Mouse (Mus musculus): ENCODE measurements around the gene Nemp2.
"Not testable (repeated sequence)": the region's sequence is repeated elsewhere in the genome, so short reads cannot be mapped to it uniquely, and the experiment has no call there.

Gene Nemp2

GRCm38 (mm10) chr1:52653366-52653765 is 22.9 kb downstream of the Nemp2 start:
- DNase-seq (ENCODE audit: inconsistent ontology term): no peak

DNA sequence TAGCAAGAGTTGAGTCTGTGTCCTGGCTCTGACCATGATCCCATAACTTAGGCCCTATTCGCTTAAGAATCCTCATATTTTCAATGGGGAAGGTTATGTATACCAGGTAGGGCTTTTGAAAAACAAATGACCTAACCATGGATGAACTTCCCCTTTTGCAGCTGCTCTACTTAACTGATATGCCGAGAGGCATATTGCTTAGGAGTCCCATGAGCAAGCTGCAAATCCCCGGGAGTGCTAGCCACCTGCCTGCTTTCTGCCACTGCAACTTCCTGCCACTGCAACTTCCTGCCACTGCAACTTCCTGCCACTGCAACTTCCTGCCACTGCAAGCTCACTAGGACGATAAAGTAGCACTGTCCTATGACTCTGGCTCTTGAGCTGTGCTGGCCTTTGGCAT is 24.6 kb downstream of the Nemp2 start:
- DNase-seq (ENCODE audit: inconsistent ontology term): no peak

DNA sequence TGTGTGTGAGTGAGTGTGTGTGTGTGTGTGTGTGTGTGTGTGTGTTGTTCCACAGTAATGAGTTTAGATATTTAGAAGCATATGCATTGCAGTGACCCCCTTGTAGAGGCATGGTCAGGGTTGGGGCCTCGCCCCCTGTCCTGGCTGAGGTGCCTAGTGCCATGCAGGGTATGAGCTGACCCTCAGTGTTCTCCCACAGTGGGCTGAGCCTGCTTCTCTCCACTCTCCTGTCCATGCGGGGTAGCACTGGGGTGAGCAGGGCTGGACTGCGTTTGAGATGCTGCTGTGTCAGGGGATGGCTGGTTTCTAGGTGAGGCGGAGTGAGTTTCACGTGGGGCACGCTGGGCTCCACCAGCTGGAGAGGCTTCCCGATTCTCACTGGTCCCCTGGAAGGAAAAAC is 27.7 kb downstream of the Nemp2 start:
- no peak for DNase-seq (ENCODE audit: inconsistent ontology term)

DNA sequence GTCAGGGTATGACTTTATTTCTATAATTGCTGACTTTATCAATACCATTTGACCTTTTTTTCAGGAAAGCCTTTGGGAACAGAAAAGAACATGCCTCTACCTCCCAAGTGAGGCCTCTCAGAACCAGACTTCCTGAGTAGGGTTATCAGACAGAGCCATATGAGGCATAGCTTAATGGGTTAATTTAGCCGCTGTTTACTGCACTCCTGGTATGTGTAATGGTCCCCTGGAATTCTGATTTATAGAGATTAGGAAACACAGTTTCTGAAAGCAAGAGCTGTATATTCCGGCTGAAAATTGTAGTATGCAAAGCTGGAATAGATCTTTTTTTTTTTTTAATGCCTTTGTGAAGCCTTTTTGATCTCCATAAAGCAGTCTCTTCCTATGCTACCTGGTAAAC is 29.8 kb downstream of the Nemp2 start:
- no peak for DNase-seq (ENCODE audit: inconsistent ontology term)

- no peak for DNase-seq (ENCODE audit: inconsistent ontology term)
These were observed 30.3 kb downstream of the Nemp2 start for GRCm38 (mm10) chr1:52660765-52661164.

- no peak for DNase-seq (ENCODE audit: inconsistent ontology term)
These were observed 32.7 kb downstream of the Nemp2 start for GRCm38 (mm10) chr1:52663228-52663627.

GRCm38 (mm10) chr1:52668743-52669323 is 38.3 kb downstream of the Nemp2 start:
- DNase-seq (ENCODE audit: inconsistent ontology term): no peak

GRCm38 (mm10) chr1:52669931-52670330 is 39.4 kb downstream of the Nemp2 start:
- DNase-seq (ENCODE audit: inconsistent ontology term): no peak

DNA sequence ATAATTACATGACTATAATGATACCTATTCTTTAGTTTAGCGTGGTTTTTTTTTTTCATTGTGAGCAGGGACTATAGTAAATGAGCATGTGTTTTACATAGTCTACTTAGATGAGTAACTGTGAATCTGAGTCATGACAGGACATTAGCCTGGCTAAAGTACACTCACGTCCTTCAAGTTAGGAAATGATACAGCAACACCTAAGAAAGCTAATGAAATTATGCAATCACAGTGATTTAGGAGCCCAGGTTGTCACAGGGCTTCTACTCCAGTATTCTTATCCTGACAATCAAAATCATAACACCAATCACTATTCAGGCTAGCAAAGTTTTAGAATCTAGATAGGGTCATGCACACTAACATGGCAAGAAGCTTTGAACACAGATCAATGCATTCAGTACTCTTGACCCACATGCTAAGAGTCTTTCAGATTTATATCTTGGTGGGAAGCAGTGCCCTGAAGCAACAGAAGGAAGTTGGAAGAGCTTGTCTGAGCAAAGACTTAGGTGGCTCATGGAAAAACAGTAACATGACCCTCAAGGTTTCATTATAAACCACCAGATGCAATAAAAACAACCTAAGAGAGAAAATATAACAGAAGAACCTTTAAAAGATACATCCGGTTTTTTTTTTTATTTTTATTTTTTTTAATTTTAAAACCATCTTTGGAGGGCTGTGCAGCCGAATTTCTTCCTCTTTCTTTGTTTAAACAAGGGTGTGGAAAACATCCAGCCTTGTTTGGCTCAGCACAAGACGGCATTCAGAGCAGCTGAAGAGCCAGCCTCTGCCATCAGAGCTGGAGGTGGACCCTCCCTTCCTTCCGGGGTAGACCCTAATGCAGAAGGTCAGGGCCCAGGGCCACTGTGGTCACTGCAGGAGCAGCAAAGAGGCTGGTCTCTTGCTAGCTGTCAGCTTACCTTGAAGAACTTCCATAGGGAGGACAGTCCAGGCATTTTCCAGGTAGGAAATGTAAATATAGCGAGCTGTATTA is 45.4 kb downstream of the Nemp2 start:
- DNase-seq (ENCODE audit: inconsistent ontology term): no peak

DNA sequence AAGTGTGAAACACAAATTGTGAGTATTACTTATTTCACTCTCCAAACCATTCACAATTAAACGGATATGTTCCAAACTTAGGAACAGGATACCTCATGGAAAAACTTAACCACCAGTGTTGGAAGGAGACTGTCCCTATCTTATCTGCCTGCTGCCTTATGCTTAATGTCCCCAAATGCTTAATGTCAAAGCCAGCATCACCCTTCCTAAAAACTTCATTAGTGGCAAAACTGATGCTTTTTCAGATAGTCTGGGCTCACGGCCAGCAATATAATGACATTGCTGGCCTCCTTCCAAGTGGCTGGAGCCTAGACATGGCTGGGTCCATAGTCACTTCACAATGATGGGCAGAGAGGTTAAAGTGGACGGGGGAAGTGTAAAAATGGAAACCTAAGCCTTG is 46.1 kb downstream of the Nemp2 start:
- DNase-seq (ENCODE audit: inconsistent ontology term): peak; percentile 49

DNA sequence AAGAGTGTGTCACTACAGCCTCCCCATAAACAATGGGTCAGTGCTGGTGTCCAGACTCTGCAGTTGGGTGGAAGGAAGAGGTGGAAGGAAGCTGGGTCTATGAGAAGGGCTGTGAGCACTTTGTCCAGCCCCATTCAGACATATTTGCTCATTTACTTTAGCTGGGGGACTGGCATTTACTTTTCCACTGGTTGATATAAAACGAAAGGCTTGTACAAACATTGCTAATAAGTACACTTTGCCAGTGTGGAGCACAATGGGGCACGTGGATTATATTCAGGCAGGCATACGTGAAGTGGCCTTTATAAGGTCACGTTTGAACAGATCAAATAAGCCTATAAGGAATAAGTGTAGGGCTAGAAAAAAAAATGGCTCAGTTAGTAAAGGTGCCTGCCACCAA is 53.0 kb downstream of the Nemp2 start:
- no peak for DNase-seq (ENCODE audit: inconsistent ontology term)

DNA sequence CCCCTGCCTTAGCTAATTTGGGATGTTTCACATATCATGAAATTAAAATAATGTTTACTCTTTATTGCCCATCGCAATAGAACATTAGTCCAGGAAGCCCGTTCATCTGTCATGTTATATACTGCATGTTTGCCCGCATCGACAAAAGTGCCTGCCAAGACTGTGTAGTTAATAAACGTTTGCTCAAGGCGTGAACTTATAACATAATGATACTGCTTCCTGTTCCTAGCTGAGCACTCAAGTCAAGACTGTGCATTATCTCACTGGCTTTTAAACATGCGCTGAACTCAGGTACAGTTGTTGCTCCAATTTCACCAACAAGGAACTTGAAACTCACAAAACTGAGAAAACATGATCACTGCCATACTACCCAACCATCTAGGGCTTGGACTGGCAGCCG is 57.1 kb downstream of the Nemp2 start:
- no peak for DNase-seq (ENCODE audit: inconsistent ontology term)

DNA sequence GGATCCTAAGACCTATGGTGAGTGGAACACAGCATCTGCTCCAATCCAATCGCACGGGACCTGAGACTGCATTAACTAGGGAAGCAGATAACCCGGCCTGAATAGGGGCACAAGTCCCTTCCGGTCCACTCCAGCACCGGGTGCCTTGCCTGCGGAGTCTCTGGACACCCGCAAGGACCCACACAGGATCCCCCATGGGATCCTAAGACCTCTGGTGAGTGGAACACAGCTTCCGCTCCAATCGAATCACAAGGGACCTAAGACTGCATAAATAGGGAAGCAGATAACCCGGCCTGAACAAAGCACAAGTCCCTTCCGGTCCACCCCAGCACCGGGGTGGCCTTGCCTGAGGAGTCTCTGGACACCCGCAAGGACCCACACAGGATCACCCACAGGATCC is 64.0 kb downstream of the Nemp2 start:
- DNase-seq (ENCODE audit: inconsistent ontology term): not testable (repeated sequence)

Data from Muller cell, postnatal 12 days (primary cell).